Mouse (Mus musculus) midbrain, embryonic 10.5 days (tissue): ENCODE measurements around the gene Gm10112. TPM values are rescaled to one million over a fixed set of nuclear protein-coding genes. Genes with fewer than 3 reads are reported as not detected.
A peak's percentile ranks its signal among the peaks of the same experiment; 100 is the strongest.

Experiments
- DNase-seq: peaks from one replicate; pipeline ENCODE4 v3.0.0-alpha.2; 2017; ENCODE audit warnings: low spot score
- H3K27ac ChIP-seq: fragments of 300-500 bp; sonication (generic); replicated peaks from 2 replicates; pipeline ENCODE4 v1.5.1; 2016; ENCODE audit warnings: mild to moderate bottlenecking
- H3K27me3 ChIP-seq: fragments of 300-500 bp; sonication (generic); 2 replicates; pipeline ENCODE4 v1.6.1; 2016; ENCODE audit warnings: low read depth, mild to moderate bottlenecking; ENCODE audit not compliant: poor library complexity, severe bottlenecking
- H3K36me3 ChIP-seq: fragments of 300-500 bp; sonication (generic); 2 replicates; pipeline ENCODE4 v1.6.1; 2016; ENCODE audit warnings: mild to moderate bottlenecking, moderate library complexity
- H3K4me1 ChIP-seq: fragments of 300-500 bp; sonication (generic); 2 replicates; pipeline ENCODE4 v1.6.1; 2016
- H3K4me3 ChIP-seq: fragments of 300-500 bp; sonication (generic); 2 replicates; pipeline ENCODE4 v1.5.1; 2016; ENCODE audit warnings: mild to moderate bottlenecking, moderate library complexity
- H3K9me3 ChIP-seq: fragments of 300-500 bp; sonication (generic); replicated peaks from 2 replicates; pipeline ENCODE4 v1.6.1; 2016; ENCODE audit warnings: mild to moderate bottlenecking
- WGBS: fragments of 180-500 bp; shearing (Covaris S2); methylation state at CpG from one replicate; pipeline ENCODE4 v1.1.7; 2016; 5-methylcytosine and 5-hydroxymethylcytosine counted together
- polyA plus RNA-seq: library from polyadenylated mRNA; unstranded; fragments of >200 nt; fragmentation: Nextera tagmentation; extraction: Ambion mirVana; gene quantifications from 2 replicates; pipeline ENCODE4 v1.2.1, GENCODE M21; 2016

The Gm10112 gene
- not detected in 2 replicates for polyA plus RNA-seq

DNA sequence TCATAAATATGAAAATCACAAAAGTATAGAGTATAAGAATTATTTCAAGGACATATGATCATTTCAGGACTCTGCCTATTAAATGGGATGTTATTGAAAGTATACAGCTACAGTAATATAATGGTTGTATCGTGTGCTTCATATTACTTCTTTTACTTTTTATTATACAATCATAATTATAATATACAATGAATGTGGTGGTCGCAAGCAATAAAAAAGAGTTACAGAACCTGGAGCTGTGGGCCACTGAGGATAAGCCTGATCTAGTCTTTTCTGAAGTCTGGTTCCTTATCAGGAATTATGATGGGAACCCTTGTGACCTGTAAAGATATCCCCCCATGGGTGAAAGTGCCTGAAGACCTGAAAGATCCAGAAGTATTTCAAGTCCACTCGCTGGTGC lies at the start of gene Gm10112:
TSS of gene Gm10112 (plus strand) at position 301 of the 400 bp plus-strand sequence.
- DNase-seq = no peak
- WGBS = 92% methylated on average over 3 of the region's 3 CpGs
- H3K27me3 ChIP-seq = no peaks in the 10 kb centered on the region
- no peaks in the 10 kb centered on the region for H3K4me1 ChIP-seq
- no peak within 1 kb of the TSS for H3K27ac ChIP-seq
- H3K36me3 ChIP-seq = no peaks in the 10 kb centered on the region
- H3K4me3 ChIP-seq = no peak within 1 kb of the TSS
- no peaks in the 10 kb centered on the region for H3K9me3 ChIP-seq

DNA sequence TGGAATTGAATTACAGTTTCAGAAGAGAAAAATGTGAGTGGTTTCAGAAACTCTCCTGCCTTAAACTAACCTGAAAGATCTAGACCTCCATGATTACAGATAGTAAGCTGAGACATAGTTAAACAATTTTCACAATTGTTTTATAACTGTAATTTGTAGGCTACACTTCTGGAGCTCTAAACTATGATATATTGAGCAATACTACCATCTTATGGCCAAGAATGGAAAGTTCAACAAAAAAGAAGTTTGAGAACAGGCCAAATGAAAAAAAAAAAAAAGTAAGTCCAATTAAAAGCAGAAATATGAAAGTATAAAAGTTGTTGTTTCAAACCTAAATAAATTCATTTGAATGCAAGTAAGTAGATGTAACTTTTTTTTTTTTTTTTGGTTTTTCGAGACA lies 21.4 kb downstream of the Gm10112 start:
- H3K4me3 ChIP-seq = no peak overlapping the region
- no peaks in the 10 kb centered on the region for H3K4me1 ChIP-seq
- H3K36me3 ChIP-seq = no peaks in the 10 kb centered on the region
- H3K9me3 ChIP-seq = no peaks in the 10 kb centered on the region
- no peak for DNase-seq
- H3K27ac ChIP-seq = no peak overlapping the region
- WGBS = 50% methylated on average over 1 of the region's 1 CpGs
- H3K27me3 ChIP-seq = no peaks in the 10 kb centered on the region

- DNase-seq = no peak
- H3K27ac ChIP-seq = no peak overlapping the region
- WGBS = 3% methylated on average over 2 of the region's 2 CpGs
- H3K4me3 ChIP-seq = no peak overlapping the region
- H3K9me3 ChIP-seq = no peaks in the 10 kb centered on the region
- no peaks in the 10 kb centered on the region for H3K27me3 ChIP-seq
- H3K36me3 ChIP-seq = no peaks in the 10 kb centered on the region
- no peaks in the 10 kb centered on the region for H3K4me1 ChIP-seq
Measured at GRCm38 (mm10) chrX:111196376-111196775, 28.2 kb downstream of the Gm10112 start.

DNA sequence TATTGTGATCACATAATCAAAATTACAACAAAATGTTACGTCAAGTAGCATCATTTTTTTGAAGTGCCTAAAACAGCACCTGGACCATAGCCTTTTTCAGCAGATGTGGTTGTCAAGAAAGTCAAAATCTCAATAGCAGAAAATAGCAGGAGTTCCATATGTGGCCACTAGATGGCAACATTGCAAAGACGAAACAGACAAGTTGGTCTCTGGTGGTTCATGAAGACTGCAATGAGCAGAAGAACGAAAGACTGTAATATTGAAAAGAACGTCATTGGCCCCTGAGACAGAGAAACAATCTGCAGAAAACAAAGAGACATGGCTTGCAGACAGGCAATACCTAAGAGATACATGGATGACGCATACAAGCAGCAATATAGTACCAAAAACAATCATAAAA lies 42.1 kb downstream of the Gm10112 start:
- no peaks in the 10 kb centered on the region for H3K36me3 ChIP-seq
- H3K4me3 ChIP-seq = no peak overlapping the region
- no peaks in the 10 kb centered on the region for H3K9me3 ChIP-seq
- 23% methylated on average over 5 of the region's 5 CpGs for WGBS
- no peaks in the 10 kb centered on the region for H3K27me3 ChIP-seq
- no peak overlapping the region for H3K27ac ChIP-seq
- H3K4me1 ChIP-seq = no peaks in the 10 kb centered on the region
- DNase-seq = peak; percentile 22

Other genes with a start within 250 kb of the Gm10112 start
- not detected in 2 replicates for gene Cylc1, start 57.9 kb upstream of the Gm10112 start, polyA plus RNA-seq